Mouse (Mus musculus) layer of hippocampus, postnatal 25 days (tissue): ENCODE results near the gene Trim39. TPM values are rescaled to one million over a fixed set of nuclear protein-coding genes. Genes with fewer than 3 reads are reported as not detected.

Experiments used
- DNase-seq, 2 experiments: peaks; one replicate each; pipeline ENCODE4 v3.0.0; 2022; ENCODE audit warnings: mixed read lengths in 2 of 2, low spot score in 1 of 2; ENCODE audit errors: extremely low spot score in 1 of 2
- total RNA-seq, 2 experiments: library from RNA; stranded (reverse); gene quantifications; 2 replicates each; pipeline ENCODE4 v1.2.3; 2021

Trim39 gene
- 10 to 100 TPM; 17.6 to 22.0 TPM for total RNA-seq

DNA sequence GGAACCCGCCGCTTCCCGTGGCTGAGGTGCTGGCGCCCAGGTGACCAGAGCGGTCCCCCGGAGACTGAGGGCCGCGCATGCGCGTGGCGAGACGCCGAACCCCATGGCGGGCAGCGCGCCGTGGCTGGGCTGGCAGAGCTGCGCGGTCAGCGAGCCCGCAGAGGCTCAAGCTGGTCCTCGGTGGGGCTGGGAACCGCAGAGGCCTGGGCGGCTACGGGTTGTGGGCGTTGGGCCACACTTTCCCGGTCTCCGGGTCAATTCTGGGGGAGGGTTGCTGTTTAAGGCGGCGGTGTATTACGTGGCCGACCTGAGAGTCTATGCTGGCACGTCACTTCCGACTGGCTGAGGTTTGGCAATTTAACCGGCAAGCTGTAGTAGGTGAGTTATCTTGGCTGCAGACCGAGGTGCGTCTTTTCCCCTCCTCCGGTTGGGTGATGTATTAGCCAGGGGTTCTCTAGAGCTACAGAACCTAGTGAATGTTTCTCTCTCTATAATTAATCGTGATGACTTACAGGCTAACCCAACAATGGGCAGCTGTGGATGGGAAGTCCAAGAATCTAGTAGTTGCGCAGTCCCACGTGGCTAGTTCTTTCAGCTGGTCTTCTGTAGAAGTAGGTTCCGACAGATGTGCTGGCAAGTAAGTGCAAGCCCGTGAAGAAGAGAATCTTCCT lies at the start of gene Trim39:
Trim39 (minus strand) TSS at position 662 of the 671 bp plus-strand sequence.
- DNase-seq, result peak; percentile 66 to 96

GRCm38 (mm10) chr17:36315689-36316253 lies 43.7 kb upstream of the Trim39 start:
- no peak for DNase-seq

GRCm38 (mm10) chr17:36315041-36315688 lies 43.1 kb upstream of the Trim39 start:
- peak; percentile 63 to 66 for DNase-seq

- DNase-seq, result peak; percentile 13 to 17
Observed at GRCm38 (mm10) chr17:36314511-36314910, 42.5 kb upstream of the Trim39 start.

DNA sequence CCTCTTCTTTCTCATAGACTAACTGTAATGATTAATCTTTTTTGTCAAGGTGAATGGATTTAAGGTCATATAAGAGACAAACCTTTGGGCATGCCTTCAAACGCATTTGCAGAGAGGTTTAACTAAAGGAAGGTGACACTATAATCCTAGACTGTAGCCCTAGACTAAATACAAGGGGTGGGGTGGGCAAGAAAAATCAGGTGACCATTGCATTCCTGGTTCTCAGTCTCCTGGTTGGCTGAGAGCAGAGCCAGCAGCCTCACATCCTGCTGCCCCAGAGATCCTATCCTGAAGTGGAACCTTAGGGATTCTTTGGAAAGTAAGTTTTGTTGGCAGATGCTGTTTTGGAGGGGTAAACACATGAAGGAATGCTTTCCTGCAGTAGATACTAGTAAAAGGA lies 37.2 kb upstream of the Trim39 start:
- DNase-seq, result no peak

DNA sequence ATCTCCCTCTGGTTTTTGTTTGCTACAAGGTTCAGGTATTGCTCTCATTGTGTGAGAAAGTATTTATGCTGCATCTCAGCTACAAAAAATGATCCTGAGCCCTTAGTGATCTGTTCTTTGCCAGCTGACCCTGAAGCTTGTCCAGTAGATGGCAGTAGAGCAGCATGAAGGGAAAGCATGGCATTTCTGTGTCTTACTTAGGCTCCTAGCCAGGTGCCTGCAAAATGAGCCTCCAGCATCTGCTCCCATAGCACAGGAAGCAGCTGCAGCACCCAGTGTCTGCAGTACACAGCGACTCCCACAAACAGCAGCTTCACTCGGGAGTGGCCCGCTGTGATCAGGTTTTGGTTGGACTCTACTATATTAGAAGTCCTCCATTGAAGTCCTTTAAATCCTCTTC lies 36.8 kb upstream of the Trim39 start:
- DNase-seq, result peak in 1 of 2 experiments; percentile 57

GRCm38 (mm10) chr17:36286390-36286789 lies 14.3 kb upstream of the Trim39 start, which contains the start of gene H2-M10.2:
Gene H2-M10.2 (minus strand): TSS chr17:36286490.
- DNase-seq, result no peak

DNA sequence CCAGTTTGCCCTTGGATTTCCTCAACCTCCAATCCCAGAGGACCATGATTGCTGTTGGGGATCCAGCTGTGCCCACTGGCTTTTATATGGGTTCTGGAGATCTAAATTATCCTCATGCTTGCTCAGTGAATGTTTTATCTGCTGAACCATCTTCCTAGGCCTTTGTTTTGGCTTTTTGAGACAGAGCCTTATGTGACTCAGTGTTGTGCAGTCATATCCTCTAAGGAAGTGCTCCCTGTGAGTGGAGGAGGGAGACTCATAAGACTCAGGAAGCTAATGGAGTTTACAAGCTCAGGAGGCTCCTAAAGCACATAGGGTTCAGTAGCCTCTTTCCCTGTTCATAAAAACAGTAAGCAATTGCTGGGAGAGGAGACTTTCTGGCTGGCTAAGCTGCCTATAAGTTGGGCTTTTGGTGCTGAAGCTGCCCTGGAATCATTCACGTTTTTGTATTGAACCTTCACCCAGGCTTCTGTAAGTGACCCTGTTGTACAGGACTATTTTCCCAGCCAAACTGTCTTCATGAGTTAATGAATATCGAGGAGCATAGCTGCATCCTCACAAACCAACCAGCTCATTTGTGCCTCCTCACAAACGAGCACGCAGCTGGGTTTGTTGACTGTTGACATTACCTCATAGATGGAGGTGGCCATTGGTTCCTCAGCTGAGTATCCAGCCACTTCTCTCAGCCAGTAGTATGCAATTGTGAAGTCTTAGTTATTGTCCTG lies 9.6 kb upstream of the Trim39 start:
- no peak for DNase-seq

DNA sequence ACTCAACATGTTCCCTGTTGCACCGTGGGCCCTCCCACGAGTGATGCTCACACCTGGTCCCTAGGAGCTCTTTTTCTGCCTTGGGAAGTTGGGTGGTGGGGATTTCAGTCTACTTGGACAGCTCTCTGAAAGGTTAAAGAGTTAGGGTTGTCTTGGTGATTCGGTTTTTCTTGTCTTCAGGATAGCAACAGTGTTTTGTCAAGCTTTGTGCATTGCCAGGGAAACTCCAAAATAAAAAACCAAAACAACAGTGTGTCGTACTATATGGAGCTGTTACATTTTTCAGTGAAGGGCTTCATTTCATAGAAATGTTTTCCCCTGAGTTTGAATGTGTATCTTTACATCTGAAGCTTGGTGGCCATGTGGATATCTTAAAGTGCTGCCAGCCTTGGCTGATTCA lies 2.7 kb upstream of the Trim39 start:
- no peak for DNase-seq

- DNase-seq, result no peak
Observed at GRCm38 (mm10) chr17:36273796-36274195, 1.7 kb upstream of the Trim39 start.

DNA sequence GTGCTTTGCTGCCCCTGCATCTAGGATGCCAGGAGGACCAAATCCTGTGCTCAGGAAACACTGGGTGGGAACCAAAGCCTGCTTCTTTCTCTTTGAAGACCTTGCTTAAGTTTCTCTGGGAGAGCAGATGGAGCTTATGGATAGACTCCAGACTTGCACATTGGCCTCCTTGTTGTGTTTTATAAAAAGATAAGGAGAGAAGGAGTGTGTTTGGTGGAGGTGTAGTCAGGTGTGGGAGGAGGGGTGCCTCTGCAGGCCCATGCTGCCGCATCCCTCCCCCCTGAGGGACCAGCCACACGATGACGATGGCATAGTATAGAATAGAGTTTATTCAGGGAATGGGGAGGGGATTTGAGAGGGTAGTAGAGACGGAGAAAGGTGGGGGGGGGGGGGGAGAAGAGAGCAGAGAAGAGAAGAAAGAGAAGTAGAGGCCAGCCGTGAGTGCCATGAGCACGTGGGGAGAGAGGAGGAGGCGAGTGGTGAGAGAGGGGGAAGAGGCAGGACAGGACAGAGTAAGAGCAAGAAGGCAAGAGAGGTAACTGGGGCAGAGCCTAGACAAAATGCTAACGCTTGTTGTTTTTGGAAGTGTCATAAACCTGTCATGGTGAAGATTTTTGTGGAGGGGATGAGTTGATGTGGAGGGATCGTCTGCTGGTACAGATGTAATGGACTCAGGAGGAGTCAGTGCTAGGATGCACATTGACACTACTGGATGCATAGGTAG lies 758 bp upstream of the Trim39 start:
- DNase-seq, result no peak

- peak; percentile 75 to 97 for DNase-seq
Observed at GRCm38 (mm10) chr17:36270956-36271585, 976 bp downstream of the Trim39 start.

- DNase-seq, result no peak
Observed at GRCm38 (mm10) chr17:36265834-36266233, 6.2 kb downstream of the Trim39 start.

DNA sequence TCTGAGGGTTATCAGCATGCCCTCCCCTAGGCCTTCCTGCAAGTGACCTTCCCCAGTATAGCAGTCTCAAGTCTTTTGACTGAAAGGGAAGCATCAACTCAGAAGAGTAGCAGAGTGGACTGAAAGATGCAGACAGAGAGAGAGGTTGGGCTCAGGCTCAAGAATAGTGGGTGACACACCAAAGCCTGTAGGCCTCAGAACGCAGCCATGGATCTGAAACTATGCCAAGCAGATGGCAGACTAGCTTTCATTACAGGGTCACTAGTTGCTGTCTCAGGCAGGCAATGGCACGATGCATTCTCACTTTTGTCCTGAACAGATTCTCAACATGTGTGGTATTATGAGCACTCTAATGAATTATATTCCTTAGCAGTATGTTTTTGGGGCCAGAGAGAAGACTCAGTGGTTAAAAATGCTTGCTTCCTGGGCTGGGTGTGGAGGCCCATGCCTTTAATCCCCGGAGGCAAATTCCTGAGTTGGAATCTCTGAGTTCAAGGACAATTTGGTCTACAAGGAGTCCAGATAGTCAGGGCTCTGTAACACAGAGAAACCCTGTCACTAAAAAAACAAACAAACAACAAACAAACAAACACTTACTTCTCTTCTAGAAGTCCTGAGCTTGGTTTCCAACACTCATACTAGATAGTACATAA lies 7.6 kb downstream of the Trim39 start:
- no peak for DNase-seq

DNA sequence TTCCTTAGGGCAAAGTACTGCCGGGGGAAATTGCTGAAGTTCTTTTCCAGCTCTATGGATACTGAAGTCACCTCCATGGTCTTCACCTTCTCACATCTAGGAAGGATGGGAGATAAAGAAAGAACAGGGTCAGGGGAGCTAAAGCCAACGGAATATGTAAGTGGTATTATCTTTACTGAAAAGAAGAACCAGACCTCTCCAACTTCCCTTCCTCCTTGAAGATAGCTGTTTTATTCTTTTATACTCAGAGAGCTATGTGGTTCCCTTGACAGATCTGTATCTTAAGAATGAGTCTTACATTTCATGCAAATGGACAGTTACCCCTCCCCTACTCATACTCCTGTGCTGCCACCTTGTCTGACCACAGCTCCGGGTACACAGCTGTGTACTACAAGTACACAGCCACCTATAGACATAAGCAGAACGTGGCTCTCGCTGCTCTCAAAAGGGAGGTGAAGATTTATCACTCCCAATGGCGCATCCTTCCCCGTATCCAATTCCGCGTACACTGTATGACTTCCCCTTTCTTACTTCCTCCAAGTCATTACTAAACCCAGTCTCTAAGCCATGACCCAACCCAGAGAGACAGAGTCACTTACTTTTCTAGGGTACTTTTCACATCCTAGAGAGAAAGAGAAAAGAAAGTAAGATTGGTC lies 10.4 kb downstream of the Trim39 start:
- no peak for DNase-seq

- no peak for DNase-seq
Observed at GRCm38 (mm10) chr17:36257969-36258368, 14.1 kb downstream of the Trim39 start, which contains the start of gene Rpp21. Gene Rpp21 (minus strand): TSS chr17:36258069.

- DNase-seq, result peak; percentile 74 to 75
Observed at GRCm38 (mm10) chr17:36257241-36257947, 14.7 kb downstream of the Trim39 start.

DNA sequence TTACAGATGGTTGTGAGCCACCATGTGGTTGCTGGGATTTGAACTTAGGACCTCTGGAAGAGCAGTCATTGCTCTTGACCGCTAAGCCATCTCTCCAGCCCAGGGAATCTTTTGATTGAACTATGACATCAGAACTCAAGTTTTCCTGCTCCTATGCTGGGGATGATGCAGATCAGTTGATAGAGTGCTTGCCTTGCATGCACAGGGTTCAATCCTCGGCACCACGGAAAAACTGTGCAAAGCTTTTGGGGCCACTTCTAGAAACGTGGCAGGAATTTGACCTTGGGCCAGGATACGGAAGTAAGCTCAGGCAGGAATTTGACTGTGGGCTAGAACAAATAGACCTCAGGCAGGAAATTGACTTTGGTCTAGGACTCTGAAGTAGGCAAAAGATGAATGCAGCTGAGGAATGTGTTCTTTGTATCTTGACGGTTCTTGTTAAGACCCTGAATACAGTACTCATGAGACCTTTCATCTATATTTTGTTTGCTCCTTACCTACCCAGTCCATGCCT lies 18.9 kb downstream of the Trim39 start:
- DNase-seq, result no peak
